Mouse (Mus musculus) CH12.LX (cell line): Measurements from ENCODE around the gene Srrm1. TPM values are rescaled to one million over a fixed set of nuclear protein-coding genes. Genes with fewer than 3 reads are reported as not detected.

Experiments
- DNase-seq: peaks from one replicate; pipeline ENCODE4 v3.0.0-alpha.2; 2013; ENCODE audit errors: extremely low read depth
- H3K27ac ChIP-seq: 2 replicates; pipeline ENCODE4 v1.5.1; 2012; ENCODE audit warnings: low read depth, mild to moderate bottlenecking, control low read depth, moderate library complexity; ENCODE audit not compliant: insufficient read depth
- H3K27me3 ChIP-seq: replicated peaks from 2 replicates; pipeline ENCODE3; 2012; ENCODE audit warnings: inconsistent platforms
- H3K36me3 ChIP-seq, 2 experiments: replicated peaks in 1 of 2; 2 replicates each; pipeline versions ENCODE3 to v1.6.1; 2012; ENCODE audit warnings: inconsistent platforms in 1 of 2, low read length in 1 of 2, mild to moderate bottlenecking in 1 of 2, mixed read lengths in 1 of 2, moderate library complexity in 1 of 2; ENCODE audit not compliant: control insufficient read depth in 1 of 2, insufficient read depth in 1 of 2
- H3K4me1 ChIP-seq, 2 experiments: 2 replicates each; pipeline ENCODE4 v1.6.1; 2012; ENCODE audit warnings: inconsistent platforms in 1 of 2, moderate library complexity in 1 of 2; ENCODE audit not compliant: insufficient read depth in 2 of 2, control insufficient read depth in 1 of 2
- H3K4me2 ChIP-seq: 2 replicates; pipeline ENCODE4 v1.6.1; 2012; ENCODE audit warnings: low read depth, mild to moderate bottlenecking, control low read depth; ENCODE audit not compliant: poor library complexity, insufficient read depth, severe bottlenecking
- H3K4me3 ChIP-seq, 3 experiments: fragments of 150-350 bp in 1 of 3; sonication (generic) in 1 of 3; replicated peaks in 1 of 3; 2 replicates each; pipeline versions ENCODE3 to v1.5.1; 2011 to 2012; ENCODE audit warnings: low read depth in 2 of 3, low read length in 2 of 3, mild to moderate bottlenecking in 2 of 3, moderate library complexity in 2 of 3, control low read depth in 1 of 3, improper control_type of control experiment in 1 of 3, inconsistent platforms in 1 of 3, mixed read lengths in 1 of 3; ENCODE audit not compliant: poor library complexity in 1 of 3
- H3K79me2 ChIP-seq: replicated peaks from 2 replicates; pipeline ENCODE4 v1.6.1; 2012; ENCODE audit warnings: mild to moderate bottlenecking, moderate library complexity; ENCODE audit not compliant: control insufficient read depth, poor library complexity, insufficient read depth, severe bottlenecking; ENCODE audit errors: extremely low read depth
- H3K9ac ChIP-seq: 2 replicates; pipeline ENCODE4 v1.6.1; 2012; ENCODE audit warnings: low read depth, mild to moderate bottlenecking, control low read depth, moderate library complexity; ENCODE audit not compliant: insufficient read depth
- H3K9me3 ChIP-seq: replicated peaks from 2 replicates; pipeline ENCODE3; 2012; ENCODE audit warnings: low read length, inconsistent platforms, mixed read lengths
- BHLHE40 ChIP-seq: IDR thresholded peaks from 2 replicates; pipeline ENCODE4 v1.6.1; 2011; ENCODE audit warnings: mild to moderate bottlenecking, low read depth, low read length, improper control_type of control experiment
- CTCF ChIP-seq, 2 experiments: IDR thresholded peaks in 1 of 2; conservative IDR thresholded peaks in 1 of 2; 2 replicates each; pipeline ENCODE4 v1.5.1; 2011 to 2012; ENCODE audit warnings: low read depth in 2 of 2, low read length in 2 of 2, improper control_type of control experiment in 1 of 2, inconsistent platforms in 1 of 2, mild to moderate bottlenecking in 1 of 2, moderate library complexity in 1 of 2
- MAFK ChIP-seq: IDR thresholded peaks from 2 replicates; pipeline ENCODE4 v1.6.1; 2011; ENCODE audit warnings: low read length, improper control_type of control experiment; ENCODE audit not compliant: insufficient replicate concordance
- MAZ ChIP-seq: IDR thresholded peaks from 2 replicates; pipeline ENCODE4 v1.6.1; 2012; ENCODE audit warnings: low read depth, mild to moderate bottlenecking, inconsistent platforms, low read length, improper control_type of control experiment, moderate library complexity
- MXI1 ChIP-seq: IDR thresholded peaks from 2 replicates; pipeline ENCODE4 v1.6.1; 2011; ENCODE audit warnings: mild to moderate bottlenecking, low read depth, low read length, improper control_type of control experiment
- NELFE ChIP-seq: IDR thresholded peaks from 2 replicates; pipeline ENCODE4 v1.6.1; 2011; ENCODE audit warnings: low read depth, low read length, improper control_type of control experiment
- NRF1 ChIP-seq: IDR thresholded peaks from 2 replicates; pipeline ENCODE4 v1.6.1; 2014; ENCODE audit warnings: low read depth, mild to moderate bottlenecking, inconsistent platforms, low read length, improper control_type of control experiment, moderate library complexity
- POLR2A ChIP-seq: IDR thresholded peaks from 2 replicates; pipeline ENCODE4 v1.6.1; 2011; ENCODE audit warnings: low read depth, mild to moderate bottlenecking, improper control_type of control experiment, low read length
- RAD21 ChIP-seq: IDR thresholded peaks from 2 replicates; pipeline ENCODE4 v1.6.1; 2011; ENCODE audit warnings: low read depth, mild to moderate bottlenecking, low read length, improper control_type of control experiment, moderate library complexity
- RCOR1 ChIP-seq: conservative IDR thresholded peaks from 2 replicates; pipeline ENCODE4 v1.6.1; 2012; ENCODE audit warnings: low read depth, mild to moderate bottlenecking, inconsistent platforms, low read length, improper control_type of control experiment
- SMC3 ChIP-seq: IDR thresholded peaks from 2 replicates; pipeline ENCODE4 v1.6.1; 2011; ENCODE audit warnings: low read depth, low read length, improper control_type of control experiment
- TBP ChIP-seq: conservative IDR thresholded peaks from 2 replicates; pipeline ENCODE4 v1.6.1; 2011; ENCODE audit warnings: low read depth, low read length, improper control_type of control experiment
- TCF12 ChIP-seq: IDR thresholded peaks from 2 replicates; pipeline ENCODE4 v1.6.1; 2014; ENCODE audit warnings: low read depth, mild to moderate bottlenecking, inconsistent platforms, low read length, improper control_type of control experiment
- USF1 ChIP-seq: IDR thresholded peaks from 2 replicates; pipeline ENCODE4 v1.6.1; 2014; ENCODE audit warnings: low read depth, mild to moderate bottlenecking, inconsistent platforms, low read length, improper control_type of control experiment
- ZMIZ1 ChIP-seq: IDR thresholded peaks from 2 replicates; pipeline ENCODE4 v1.6.1; 2012; ENCODE audit warnings: low read depth, mild to moderate bottlenecking, inconsistent platforms, low read length, improper control_type of control experiment
- ZNF384 ChIP-seq: IDR thresholded peaks from 2 replicates; pipeline ENCODE4 v1.6.1; 2012; ENCODE audit warnings: low read depth, low read length, improper control_type of control experiment, inconsistent platforms
- dilution Hi-C: fragments of 300-500 bp; cut with MboI; formaldehyde crosslinking; loops from 2 replicates; pipeline ENCODE4 v1.14.3; 2020; ENCODE audit warnings: low sequenced_read_pairs; ENCODE audit not compliant: extremely low pct_unique_long_range_greater_than_20kb, extremely low pct_ligation_motif_present
- in situ Hi-C: fragments of 300-500 bp; cut with MboI; formaldehyde crosslinking; loops from 3 replicates; pipeline ENCODE4 v1.14.3; 2019; ENCODE audit warnings: low sequenced_read_pairs, low pct_ligation_motif_present, low pct_unique_long_range_greater_than_20kb, mixed read lengths
- polyA plus RNA-seq: library from polyadenylated mRNA; unstranded; fragments of >175 nt; gene quantifications from 2 replicates; pipeline ENCODE4 v1.2.1, GENCODE M21; 2012; ENCODE audit warnings: low read depth; ENCODE audit not compliant: insufficient read length
- total RNA-seq, 2 experiments: library from RNA; depleted of rRNA; stranded (reverse); fragments of 300-350 nt in 1 of 2; fragments of >200 nt in 1 of 2; gene quantifications; 2 replicates each; pipeline ENCODE4 v1.2.3; 2012 to 2014

Gene Srrm1
- total and polyA plus RNA-seq, 3 experiments: 14.2 to 180 (median 23.6) TPM

DNA sequence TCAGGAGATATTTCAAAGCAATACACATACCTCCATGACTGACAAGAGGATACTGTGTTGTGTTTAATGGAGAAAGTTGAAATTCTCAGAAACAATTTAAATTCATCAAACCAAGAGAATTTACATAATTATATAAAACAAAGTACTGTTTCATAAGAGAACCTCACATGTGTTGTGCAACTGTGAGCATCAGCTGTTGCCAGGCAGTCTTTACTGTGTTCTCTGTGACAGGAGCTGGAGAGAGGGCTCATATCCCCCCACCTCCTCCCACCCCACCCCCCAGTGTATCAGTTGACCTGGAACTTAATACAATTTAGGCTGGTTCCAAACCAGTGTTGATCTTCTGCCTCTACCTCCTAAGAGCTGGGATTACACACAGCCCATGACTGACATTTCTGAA lies 27.1 kb downstream of the Srrm1 start:
- Histone ChIP-seq H3K4me1 (no peaks in the 10 kb centered on the region), H3K36me3 (peaks cover 78 to 95% of the 10 kb centered on the region in 2 experiments), H3K4me3 (no peak overlapping the region), H3K9ac (no peak overlapping the region), H3K27me3 (no peaks in the 10 kb centered on the region), H3K79me2 (peaks cover 8% of the 10 kb centered on the region), H3K4me2 (no peak overlapping the region), H3K9me3 (no peaks in the 10 kb centered on the region), H3K27ac (no peak overlapping the region)
- dilution Hi-C loops: no loop called here
- DNase-seq: no peak
- TF ChIP-seq NRF1 (no peak), MXI1 (no peak), SMC3 (no peak), TBP (no peak), RCOR1 (no peak), USF1 (no peak)
- in situ Hi-C loops: no loop called here

DNA sequence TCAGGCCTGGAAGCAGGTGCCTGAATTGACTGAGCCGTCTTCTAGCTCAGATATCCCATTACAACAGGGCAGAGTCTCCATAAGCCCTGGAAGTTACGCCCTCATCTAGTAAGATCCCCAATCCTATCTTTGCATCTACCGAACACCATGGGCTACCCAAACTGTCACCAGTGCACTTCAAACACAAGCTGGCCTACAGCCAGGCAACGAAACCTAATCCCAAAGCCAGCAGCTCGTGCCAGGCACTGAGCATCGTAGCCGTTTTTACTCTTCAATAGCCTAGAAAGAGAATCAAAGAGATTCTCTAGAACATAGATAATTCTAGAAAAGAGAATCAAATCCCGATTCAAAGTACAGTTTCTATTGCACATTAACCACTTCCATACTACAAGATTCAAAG lies 30.1 kb downstream of the Srrm1 start:
- no peaks in the 10 kb centered on the region for H3K4me1 ChIP-seq
- no peak for DNase-seq
- H3K36me3 ChIP-seq: peaks cover 68 to 88% of the 10 kb centered on the region in 2 experiments
- no peak overlapping the region for H3K4me2 ChIP-seq
- H3K79me2 ChIP-seq: no peaks in the 10 kb centered on the region; the same call in 1 of the 2 replicates
- TF ChIP-seq ZMIZ1 (no peak), POLR2A (no peak), MAZ (no peak), NELFE (no peak), TCF12 (no peak), BHLHE40 (no peak), RCOR1 (no peak), ZNF384 (no peak), USF1 (no peak), MAFK (no peak), SMC3 (no peak), RAD21 (no peak), CTCF (conservative IDR thresholded peaks at IDR 0.05 in 1 of 2, IDR thresholded peaks at IDR 0.05 in 1 of 2; ENCODE audit: low read depth in 2 of 2, low read length in 2 of 2) (no peak)
- dilution Hi-C loops (no loop called here), in situ Hi-C loops (no loop called here)
- H3K27ac ChIP-seq: no peak overlapping the region
- no peaks in the 10 kb centered on the region for H3K27me3 ChIP-seq
- H3K9me3 ChIP-seq: no peaks in the 10 kb centered on the region
- no peak overlapping the region for H3K4me3 ChIP-seq
- H3K9ac ChIP-seq: no peak overlapping the region
